Comparison of ENCODE assay signal across 29 mouse cellular contexts in the genomic region with DNA sequence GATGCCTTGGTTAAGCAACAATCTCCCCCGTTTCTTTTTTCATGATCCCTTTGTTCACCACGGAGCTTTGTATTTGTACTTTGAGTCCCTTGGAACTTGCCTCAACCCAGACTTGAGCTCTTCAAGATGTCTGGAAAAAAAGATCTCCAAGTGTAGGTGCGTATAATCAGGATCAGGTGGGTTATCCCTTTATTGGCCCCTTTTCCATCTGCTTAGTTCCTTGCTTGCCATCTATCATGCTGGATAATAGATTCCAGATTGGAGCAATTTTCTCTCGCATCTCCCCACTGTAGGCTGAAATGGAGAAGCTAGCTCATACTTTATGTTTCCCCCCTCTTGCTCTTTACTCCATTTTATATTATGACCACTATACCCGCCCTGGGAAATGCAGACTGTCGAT.
A peak's percentile ranks its signal among the peaks of the same experiment; 100 is the strongest.
DNase-seq lines count a peak whose midpoint lies in the region; ATAC-seq lines count a peak whose summit lies in the region.
"Had no signal": no experiment of that assay in that cellular context is flagged by ENCODE, and none has a peak within 500 bp of the region (broad histone marks: within the 10 kb centered on the region; RNA-seq: fewer than 3 reads in every experiment).

No protein-coding gene starts in this region.

- H3K4me1 ChIP-seq in limb, embryonic 13.5 days, result no peaks in the 10 kb centered on the region
- no peaks in the 10 kb centered on the region for H3K4me1 ChIP-seq in forebrain, embryonic 13.5 days
- H3K4me1 ChIP-seq: forebrain, embryonic 15.5 days; heart, embryonic 13.5 days had no signal

- peak; percentile 81; the same call in 1 of the 2 replicates for ATAC-seq in limb, embryonic 13.5 days (ENCODE audit: low FRiP score, low read depth)
- no peak for ATAC-seq in forebrain, embryonic 13.5 days
- no peak for ATAC-seq in erythroid progenitor cell, adult 5-6 weeks (replicated peaks; ENCODE audit: low FRiP score, poor library complexity, severe bottlenecking)
- ATAC-seq: activated CD4-positive, CD25-positive, alpha-beta regulatory T cell, adult 4 months; forebrain, embryonic 15.5 days; hindbrain, embryonic 16.5 days; intestine, embryonic 16.5 days; midbrain, embryonic 15.5 days had no signal

- 27% methylated on average over 6 of the region's 6 CpGs for WGBS in limb, embryonic 13.5 days
- 81% methylated on average over 6 of the region's 6 CpGs for WGBS in forebrain, embryonic 13.5 days

- no peak overlapping the region for H3K27ac ChIP-seq in limb, embryonic 13.5 days
- no peak overlapping the region for H3K27ac ChIP-seq in forebrain, embryonic 13.5 days
- H3K27ac ChIP-seq: forebrain, embryonic 15.5 days; heart, embryonic 13.5 days; liver, embryonic 14.5 days; macrophage; midbrain, embryonic 15.5 days had no signal

- H3K4me3 ChIP-seq in limb, embryonic 13.5 days, result no peak overlapping the region
- H3K4me3 ChIP-seq in forebrain, embryonic 13.5 days, result no peak overlapping the region
- H3K4me3 ChIP-seq: forebrain, embryonic 15.5 days; heart, embryonic 13.5 days; midbrain, embryonic 15.5 days had no signal

- H3K9me3 ChIP-seq in limb, embryonic 13.5 days, result no peaks in the 10 kb centered on the region
- no peaks in the 10 kb centered on the region for H3K9me3 ChIP-seq in forebrain, embryonic 13.5 days (replicated peaks)
- H3K9me3 ChIP-seq: forebrain, embryonic 15.5 days; heart, embryonic 13.5 days; midbrain, embryonic 15.5 days had no signal

- H3K36me3 ChIP-seq in limb, embryonic 13.5 days, result no peaks in the 10 kb centered on the region
- H3K36me3 ChIP-seq in forebrain, embryonic 13.5 days (ENCODE audit: poor library complexity, severe bottlenecking), result no peaks in the 10 kb centered on the region
- H3K36me3 ChIP-seq: forebrain, embryonic 15.5 days; heart, embryonic 13.5 days; midbrain, embryonic 15.5 days had no signal

- no peak overlapping the region for H3K4me2 ChIP-seq in limb, embryonic 13.5 days (replicated peaks)
- no peak overlapping the region for H3K4me2 ChIP-seq in forebrain, embryonic 13.5 days
- H3K4me2 ChIP-seq: forebrain, embryonic 15.5 days; heart, embryonic 13.5 days; midbrain, embryonic 15.5 days had no signal

- peak; percentile 4 for DNase-seq in NIH3T3 (ENCODE audit: low read depth)
- peak; percentile 60 for DNase-seq in embryo, embryonic 11 days
- peak; percentile 84 for DNase-seq in forelimb bud, embryonic 11.5 days (ENCODE audit: low read depth, low spot score)
- no peak for DNase-seq in right cerebral cortex, adult 2 months (ENCODE audit: low spot score in 2 of 2)
- DNase-seq: adrenal gland, adult 2 months; adrenal gland, postnatal 36 days; cerebellum, adult 18-20 months; cerebellum, postnatal 10 days; heart, postnatal 10 days; kidney, postnatal 14 days; layer of hippocampus, adult 9-11 months; liver; lung, adult 2 months; lung, postnatal 10 days; right cerebral cortex, adult 18-20 months; right cerebral cortex, postnatal 4 days; thymus, adult 2 months; thymus, postnatal 4 days had no signal

- H3K9ac ChIP-seq in limb, embryonic 13.5 days, result no peak overlapping the region
- H3K9ac ChIP-seq in forebrain, embryonic 13.5 days, result no peak overlapping the region
- H3K9ac ChIP-seq: forebrain, embryonic 15.5 days; heart, embryonic 13.5 days; liver, embryonic 14.5 days; midbrain, embryonic 15.5 days had no signal

- no peaks in the 10 kb centered on the region for H3K27me3 ChIP-seq in limb, embryonic 13.5 days
- no peaks in the 10 kb centered on the region for H3K27me3 ChIP-seq in forebrain, embryonic 13.5 days
- H3K27me3 ChIP-seq: forebrain, embryonic 15.5 days; heart, embryonic 13.5 days; midbrain, embryonic 15.5 days had no signal

Comparison
In these comparisons a context has a peak if more than half of its experiments do, and no peak if none do; other contexts are left out.
1. DNase-seq: peak in NIH3T3 (single experiment), embryo, embryonic 11 days (single experiment) and forelimb bud, embryonic 11.5 days (single experiment); none in right cerebral cortex, adult 2 months (0 of 2).